Mouse (Mus musculus) hindbrain, embryonic 11.5 days (tissue): ENCODE measurements around the gene Slc22a12. TPM values are rescaled to one million over a fixed set of nuclear protein-coding genes. Genes with fewer than 3 reads are reported as not detected.

Source experiments
- ATAC-seq: fragments of 200-750 bp; cut with Nextera tagmentation; 2 replicates; pipeline ENCODE4 v1.8.0; 2017; ENCODE audit warnings: mild to moderate bottlenecking, moderate TSS enrichment, moderate library complexity; ENCODE audit not compliant: low FRiP score
- DNase-seq: peaks from one replicate; pipeline ENCODE4 v3.0.0-alpha.2; 2015; ENCODE audit warnings: low spot score
- H3K27ac ChIP-seq: fragments of 300-500 bp; sonication (generic); 2 replicates; pipeline ENCODE4 v1.5.1; 2014; ENCODE audit warnings: mild to moderate bottlenecking, low read depth, low read length
- H3K27me3 ChIP-seq: fragments of 300-500 bp; sonication (generic); 2 replicates; pipeline ENCODE4 v1.6.1; 2014; ENCODE audit warnings: mild to moderate bottlenecking, low read length, moderate library complexity, mixed read lengths; ENCODE audit not compliant: control insufficient read depth, insufficient read depth
- H3K36me3 ChIP-seq: fragments of 300-500 bp; sonication (generic); 2 replicates; pipeline ENCODE4 v1.6.1; 2014; ENCODE audit warnings: mild to moderate bottlenecking, low read length, moderate library complexity, mixed read lengths; ENCODE audit not compliant: control insufficient read depth, insufficient read depth
- H3K4me1 ChIP-seq: fragments of 300-500 bp; sonication (generic); replicated peaks from 2 replicates; pipeline ENCODE4 v1.6.1; 2014; ENCODE audit warnings: low read length, mixed read lengths; ENCODE audit not compliant: control insufficient read depth, insufficient read depth
- H3K4me2 ChIP-seq: fragments of 300-500 bp; sonication (generic); replicated peaks from 2 replicates; pipeline ENCODE4 v1.6.1; 2014; ENCODE audit warnings: mild to moderate bottlenecking, low read depth, low read length
- H3K4me3 ChIP-seq: fragments of 300-500 bp; sonication (generic); 2 replicates; pipeline ENCODE4 v1.5.1; 2014; ENCODE audit warnings: low read depth, low read length
- H3K9ac ChIP-seq: fragments of 300-500 bp; sonication (generic); 2 replicates; pipeline ENCODE4 v1.6.1; 2014; ENCODE audit warnings: low read depth, low read length
- H3K9me3 ChIP-seq: fragments of 300-500 bp; sonication (generic); 2 replicates; pipeline ENCODE4 v1.6.1; 2016; ENCODE audit warnings: low read length; ENCODE audit not compliant: control insufficient read depth
- WGBS: fragments of 180-500 bp; shearing (Covaris S2); extraction: QIAGEN DNeasy Blood & Tissue Kit; methylation state at CpG from one replicate; pipeline ENCODE4 v1.1.7; 2014; 5-methylcytosine and 5-hydroxymethylcytosine counted together
- polyA plus RNA-seq: library from polyadenylated mRNA; unstranded; fragments of >200 nt; fragmentation: Nextera tagmentation; extraction: Ambion mirVana; gene quantifications from 2 replicates; pipeline ENCODE4 v1.2.1, GENCODE M21; 2014

Slc22a12 gene
- polyA plus RNA-seq, 1 experiment from 2014 or later = not detected

GRCm38 (mm10) chr19:6503926-6504655 lies 38.7 kb downstream of the Slc22a12 start:
- Histone ChIP-seq H3K4me2 (0 out of 2 replicates have a peak overlapping the region, but pooled peaks have one; percentile 12), H3K9me3 (no peaks in the 10 kb centered on the region), H3K4me1 (no peaks in the 10 kb centered on the region), H3K36me3 (no peaks in the 10 kb centered on the region), H3K4me3 (no peak overlapping the region), H3K27me3 (peaks cover 3% of the 10 kb centered on the region; the same call in 1 of the 2 replicates), H3K9ac (no peak overlapping the region), H3K27ac (no peak overlapping the region)
- WGBS = 62% methylated on average over 16 of the region's 16 CpGs
- DNase-seq = no peak
- ATAC-seq = no peak

- H3K4me2 ChIP-seq = peak overlapping the region; percentile 93
- ATAC-seq (peak; percentile 36), DNase-seq (peak; percentile 76)
- 5% methylated on average over 20 of the region's 20 CpGs for WGBS
- 0 out of 2 replicates have a peak, but pooled peaks cover 2% of the 10 kb centered on the region for H3K4me1 ChIP-seq
- H3K36me3 ChIP-seq = no peaks in the 10 kb centered on the region
- H3K27ac ChIP-seq = peak overlapping the region; percentile 79
- H3K9me3 ChIP-seq = no peaks in the 10 kb centered on the region
- H3K27me3 ChIP-seq = peaks cover 11% of the 10 kb centered on the region
- H3K4me3 ChIP-seq = peak overlapping the region; percentile 34
- peak overlapping the region; percentile 52 for H3K9ac ChIP-seq
Measured at GRCm38 (mm10) chr19:6502543-6503319, 40.1 kb downstream of the Slc22a12 start.

DNA sequence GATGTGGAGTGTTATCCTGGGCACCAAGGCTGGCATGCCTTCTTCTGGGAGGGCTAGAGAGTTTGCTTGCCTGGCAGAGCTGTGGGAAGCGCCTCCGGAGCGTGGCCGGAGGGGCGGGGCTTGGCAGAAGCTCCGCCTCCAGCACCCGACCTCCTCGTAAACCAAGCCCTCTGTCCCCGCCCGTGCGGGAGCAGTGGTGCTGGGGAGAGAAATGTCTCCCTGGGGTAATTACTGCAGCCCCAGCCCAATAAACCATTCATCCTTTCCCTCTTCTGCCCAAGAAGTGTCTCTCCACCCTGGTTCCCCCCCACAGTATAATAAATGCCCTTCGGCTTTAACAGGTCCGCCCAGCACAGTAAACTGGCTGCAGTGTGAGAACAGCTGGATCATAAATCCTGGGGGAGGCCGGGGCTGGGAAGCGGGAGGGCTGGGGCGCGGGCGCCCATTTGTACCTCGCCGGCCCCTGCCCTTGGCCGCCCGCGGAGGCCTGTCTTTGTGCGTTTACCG lies 40.7 kb downstream of the Slc22a12 start:
- H3K9ac ChIP-seq = peak overlapping the region; percentile 52
- H3K9me3 ChIP-seq = no peaks in the 10 kb centered on the region
- peak overlapping the region; percentile 34 for H3K4me3 ChIP-seq
- under 1% methylated on average over 25 of the region's 25 CpGs for WGBS
- peak overlapping the region; percentile 93 for H3K4me2 ChIP-seq
- no peaks in the 10 kb centered on the region for H3K36me3 ChIP-seq
- H3K27me3 ChIP-seq = peaks cover 11% of the 10 kb centered on the region
- 0 out of 2 replicates have a peak, but pooled peaks cover 2% of the 10 kb centered on the region for H3K4me1 ChIP-seq
- ATAC-seq = peak; percentile 62
- DNase-seq = peak; percentile 82
- H3K27ac ChIP-seq = peak overlapping the region; percentile 79

- H3K36me3 ChIP-seq = no peaks in the 10 kb centered on the region
Measured at GRCm38 (mm10) chr19:6500636-6501025, 42.2 kb downstream of the Slc22a12 start.

DNA sequence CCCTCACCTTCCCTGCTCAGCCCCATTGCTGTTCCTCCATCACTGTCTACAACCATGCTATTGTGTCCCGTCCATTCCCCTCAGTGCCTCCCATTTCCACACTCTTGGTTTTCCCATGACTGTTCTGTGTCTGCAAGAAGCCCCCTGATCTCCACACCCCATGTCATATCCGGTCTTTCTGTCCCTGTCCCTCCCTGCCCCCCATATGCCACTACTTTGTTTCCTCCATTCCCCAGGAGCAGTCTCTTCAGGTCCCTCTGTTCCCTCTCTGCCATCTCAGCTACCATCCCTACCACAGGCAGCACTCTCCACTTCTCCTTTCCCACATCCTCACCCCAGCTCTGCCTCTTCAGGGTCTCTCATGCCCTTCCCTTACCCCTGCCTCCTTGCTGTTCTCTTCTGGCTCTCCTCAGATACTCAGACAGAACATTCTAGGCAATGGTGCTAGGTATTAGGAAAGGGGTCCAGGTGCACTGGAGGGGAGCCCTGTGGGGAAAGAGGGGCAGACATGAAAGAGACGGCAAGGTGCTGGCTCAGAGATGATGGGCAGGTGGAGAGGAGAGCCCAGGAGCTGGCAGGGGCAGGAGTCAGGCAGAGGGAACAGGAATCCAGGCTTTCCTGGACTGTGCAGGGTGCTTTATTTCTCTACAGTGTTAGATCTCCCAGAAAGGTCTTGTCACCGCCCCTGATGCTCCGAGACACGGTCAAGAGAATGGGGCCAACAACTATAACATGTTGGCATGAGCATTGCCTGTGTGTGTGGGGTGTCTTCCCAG lies 42.8 kb downstream of the Slc22a12 start:
- Histone ChIP-seq H3K4me1 (peaks cover 4% of the 10 kb centered on the region; the same call in 1 of the 2 replicates), H3K27me3 (peaks cover 14% of the 10 kb centered on the region), H3K4me3 (peak overlapping the region; percentile 78), H3K9me3 (no peaks in the 10 kb centered on the region), H3K4me2 (peak overlapping the region; percentile 93), H3K36me3 (no peaks in the 10 kb centered on the region), H3K27ac (peak overlapping the region; percentile 33), H3K9ac (peak overlapping the region; percentile 95)
- ATAC-seq (no peak), DNase-seq (no peak)
- 54% methylated on average over 6 of the region's 6 CpGs for WGBS

More at GRCm38 (mm10) chr19:6500636-6501025, 42.2 kb downstream of the Slc22a12 start:
- Histone ChIP-seq H3K9me3 (no peaks in the 10 kb centered on the region), H3K27me3 (peaks cover 14% of the 10 kb centered on the region), H3K27ac (no peak overlapping the region), H3K9ac (peak overlapping the region; percentile 95; the same call in 1 of the 2 replicates), H3K4me3 (peak overlapping the region; percentile 78), H3K4me1 (peaks cover 4% of the 10 kb centered on the region; the same call in 1 of the 2 replicates), H3K4me2 (peak overlapping the region; percentile 93)
- WGBS = 67% methylated on average over 2 of the region's 2 CpGs
- ATAC-seq (no peak), DNase-seq (no peak)

DNA sequence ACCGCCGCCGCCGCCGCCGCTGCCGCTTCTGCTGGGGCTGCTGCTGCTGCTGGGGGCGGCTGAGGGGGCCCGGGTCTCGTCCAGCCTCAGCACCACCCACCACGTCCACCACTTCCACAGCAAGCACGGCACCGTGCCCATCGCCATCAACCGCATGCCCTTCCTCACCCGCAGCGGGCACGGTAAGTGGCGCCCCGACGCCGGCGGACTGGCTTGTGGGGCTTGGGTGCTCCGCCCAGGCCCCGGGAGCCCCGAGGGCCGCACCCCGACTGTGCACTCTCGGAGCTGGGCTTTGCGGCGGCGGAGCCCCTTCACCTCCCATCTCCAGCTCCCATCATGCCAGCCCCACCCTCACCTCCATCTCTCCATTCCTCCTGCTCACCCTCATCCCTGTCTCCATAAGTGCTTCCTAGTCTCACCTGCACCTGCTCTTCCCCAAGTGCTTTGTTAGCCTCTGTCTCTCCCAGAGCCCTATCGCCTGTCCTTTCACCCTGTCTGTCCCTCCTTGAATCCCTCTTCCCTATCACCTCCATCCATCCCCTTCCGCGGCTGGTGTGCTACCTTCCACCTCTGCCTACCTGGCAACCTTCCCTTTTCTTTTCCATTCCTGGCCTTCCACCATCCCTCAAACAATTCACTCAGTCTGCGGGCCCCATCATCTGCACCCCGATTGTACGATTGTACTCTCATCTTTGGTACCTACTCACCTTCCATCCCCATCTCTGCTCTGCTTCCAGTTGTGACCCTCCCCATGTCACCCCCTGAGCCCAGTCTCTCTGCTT lies 44.3 kb downstream of the Slc22a12 start:
- peak overlapping the region; percentile 85 for H3K27ac ChIP-seq

GRCm38 (mm10) chr19:6497803-6498202 lies 45.0 kb downstream of the Slc22a12 start:
- H3K9ac ChIP-seq = peak overlapping the region; percentile 95
- H3K4me3 ChIP-seq = peak overlapping the region; percentile 78
- H3K9me3 ChIP-seq = no peaks in the 10 kb centered on the region
- peaks cover 18% of the 10 kb centered on the region for H3K27me3 ChIP-seq
- H3K36me3 ChIP-seq = no peaks in the 10 kb centered on the region
- WGBS = under 1% methylated on average over 29 of the region's 39 CpGs
- H3K4me2 ChIP-seq = peak overlapping the region; percentile 93
- H3K27ac ChIP-seq = peak overlapping the region; percentile 85
- ATAC-seq (peak; percentile 18), DNase-seq (peak; percentile 53)
- H3K4me1 ChIP-seq = peaks cover 4% of the 10 kb centered on the region; the same call in 1 of the 2 replicates

More for the DNA sequence above, 44.3 kb downstream of the Slc22a12 start:
- Histone ChIP-seq H3K4me2 (peak overlapping the region; percentile 93), H3K4me1 (peaks cover 4% of the 10 kb centered on the region; the same call in 1 of the 2 replicates), H3K36me3 (no peaks in the 10 kb centered on the region), H3K9ac (peak overlapping the region; percentile 95), H3K4me3 (peak overlapping the region; percentile 78), H3K27me3 (peaks cover 18% of the 10 kb centered on the region), H3K9me3 (no peaks in the 10 kb centered on the region)
- ATAC-seq = no peak
- no peak for DNase-seq
- 5% methylated on average over 28 of the region's 38 CpGs for whole genome bisulfite sequencing
